Mouse (Mus musculus) limb, embryonic 10.5 days (tissue): Measurements from ENCODE around the gene Trp53i11. TPM values are rescaled to one million over a fixed set of nuclear protein-coding genes. Genes with fewer than 3 reads are reported as not detected.
A peak's percentile ranks its signal among the peaks of the same experiment; 100 is the strongest.

Experiments used
- DNase-seq: peaks from one replicate; pipeline ENCODE4 v3.0.0-alpha.2; 2017; ENCODE audit warnings: low spot score
- H3K27ac ChIP-seq: fragments of 300-500 bp; sonication (generic); 2 replicates; pipeline ENCODE4 v1.5.1; 2016; ENCODE audit warnings: mild to moderate bottlenecking
- H3K27me3 ChIP-seq: fragments of 300-500 bp; sonication (generic); 2 replicates; pipeline ENCODE4 v1.6.1; 2016; ENCODE audit warnings: low read depth, mild to moderate bottlenecking; ENCODE audit not compliant: poor library complexity, severe bottlenecking
- H3K36me3 ChIP-seq: fragments of 300-500 bp; sonication (generic); 2 replicates; pipeline ENCODE4 v1.6.1; 2016; ENCODE audit warnings: mild to moderate bottlenecking, moderate library complexity
- H3K4me1 ChIP-seq: fragments of 300-500 bp; sonication (generic); 2 replicates; pipeline ENCODE4 v1.6.1; 2016
- H3K4me3 ChIP-seq: fragments of 300-500 bp; sonication (generic); 2 replicates; pipeline ENCODE4 v1.5.1; 2016; ENCODE audit warnings: mild to moderate bottlenecking, moderate library complexity
- H3K9me3 ChIP-seq: fragments of 300-500 bp; sonication (generic); replicated peaks from 2 replicates; pipeline ENCODE4 v1.6.1; 2016; ENCODE audit warnings: mild to moderate bottlenecking
- WGBS: fragments of 180-500 bp; shearing (Covaris S2); methylation state at CpG from one replicate; pipeline ENCODE4 v1.1.7; 2016; 5-methylcytosine and 5-hydroxymethylcytosine counted together
- polyA plus RNA-seq: library from polyadenylated mRNA; unstranded; fragments of >200 nt; fragmentation: Nextera tagmentation; extraction: Ambion mirVana; gene quantifications from 2 replicates; pipeline ENCODE4 v1.2.1, GENCODE M21; 2016

The Trp53i11 gene
- polyA plus RNA-seq, 1 experiment from 2014 or later: 25.2 TPM

DNA sequence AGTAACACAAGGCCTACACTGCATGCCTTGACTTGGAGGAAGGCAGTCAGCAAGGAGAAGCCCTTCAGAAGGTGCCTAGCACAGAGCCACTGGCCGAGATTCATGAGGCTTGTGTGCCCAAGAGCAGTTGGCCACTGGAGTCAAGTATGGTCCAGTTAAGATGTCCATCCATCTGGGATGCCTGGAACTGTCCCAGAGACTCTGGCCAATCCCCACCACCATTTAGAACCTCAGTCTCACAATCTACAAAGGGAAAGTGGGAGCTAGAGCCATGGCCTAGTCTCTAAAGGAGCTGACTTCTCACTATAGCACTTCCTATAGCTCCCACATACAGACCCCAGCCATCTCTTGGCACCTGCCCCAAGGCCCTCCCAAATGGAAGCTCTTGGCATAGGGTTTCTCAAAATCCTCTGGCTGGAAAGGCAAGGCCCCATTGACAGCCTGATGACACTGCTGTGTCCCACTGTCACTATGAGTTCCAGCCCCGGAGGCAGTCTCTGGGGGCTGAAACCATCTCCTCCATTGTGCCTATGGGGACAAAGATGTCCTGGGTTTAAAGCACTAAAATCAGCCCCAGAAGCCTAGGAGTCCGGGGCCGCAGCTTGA, 11.1 kb upstream of the Trp53i11 start:
- Histone ChIP-seq H3K36me3 (no peaks in the 10 kb centered on the region), H3K27ac (peak overlapping the region; percentile 39), H3K9me3 (no peaks in the 10 kb centered on the region), H3K27me3 (peaks cover 81% of the 10 kb centered on the region), H3K4me3 (peak overlapping the region; percentile 35; the same call in 1 of the 2 replicates), H3K4me1 (peaks cover 60% of the 10 kb centered on the region)
- no peak for DNase-seq
- 22% methylated on average over 4 of the region's 4 CpGs for WGBS

DNA sequence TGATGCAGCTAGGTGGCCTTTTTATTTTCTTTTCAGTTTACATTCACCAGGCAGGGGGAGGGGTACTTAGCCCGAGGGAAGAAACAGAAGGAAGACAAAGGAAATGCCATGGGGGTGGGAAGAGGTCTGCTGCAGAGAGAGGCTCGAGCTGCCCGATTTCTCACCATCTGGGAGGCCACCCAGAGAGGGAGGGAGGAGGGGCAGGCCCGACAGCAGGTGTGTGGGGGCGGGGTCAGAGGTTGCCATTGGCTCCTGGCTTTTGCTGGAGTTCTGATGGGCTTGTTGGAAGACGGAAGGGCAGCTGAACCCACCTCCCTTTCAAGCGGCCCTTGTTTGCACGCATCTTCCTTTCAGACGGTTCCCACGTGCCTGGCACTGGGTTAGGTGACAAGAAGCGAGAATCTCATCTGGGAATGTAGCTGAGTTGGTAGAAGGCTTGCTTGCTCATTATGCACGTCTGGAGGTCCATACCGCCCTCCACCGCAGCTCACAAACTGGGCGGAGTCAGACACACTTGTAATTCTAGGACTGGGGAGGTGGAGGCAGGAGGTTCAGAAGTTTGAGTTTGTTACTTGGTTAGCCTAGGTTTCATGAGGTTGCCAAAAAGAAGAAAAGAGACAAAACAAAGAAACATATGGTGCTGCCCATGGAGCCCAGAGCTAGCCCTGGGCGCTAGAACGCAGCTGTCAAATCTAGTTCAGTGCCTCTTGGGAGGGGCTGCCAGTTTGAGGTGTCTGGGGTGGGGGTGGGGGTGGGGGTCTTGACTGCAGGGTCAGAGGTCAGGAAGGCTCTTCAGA, 10.3 kb upstream of the Trp53i11 start:
- DNase-seq: peak; percentile 77

DNA sequence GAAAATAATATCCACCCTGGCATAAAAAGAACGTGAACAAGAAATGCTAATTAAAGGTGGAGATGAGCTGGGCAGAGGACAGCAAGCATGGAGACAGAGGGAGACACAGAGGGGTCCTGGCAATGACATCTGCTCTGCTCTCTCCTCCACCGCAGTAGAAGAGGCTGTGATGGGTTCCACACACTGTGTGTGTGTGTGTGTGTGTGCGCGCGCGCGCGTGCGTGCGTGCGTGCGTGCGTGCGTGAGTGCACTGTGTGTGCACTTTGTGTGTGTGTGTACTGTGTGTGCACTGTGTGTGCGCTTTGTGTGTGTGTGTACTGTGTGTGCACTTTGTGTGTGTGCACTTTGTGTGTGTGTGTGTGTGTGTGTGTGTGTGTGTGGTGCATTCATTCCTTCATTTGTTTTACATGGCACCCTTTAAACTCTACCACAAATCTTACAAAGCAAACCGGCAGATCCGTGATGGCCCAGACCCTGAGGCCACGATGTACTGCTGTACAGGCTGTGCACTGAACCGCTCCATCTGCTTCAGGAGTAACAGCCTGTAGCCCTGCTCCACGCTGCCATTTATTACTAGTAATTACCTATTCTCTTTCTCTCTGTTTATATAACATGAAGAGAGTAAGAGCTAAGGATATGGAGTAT, 9.6 kb upstream of the Trp53i11 start:
- peaks cover 86% of the 10 kb centered on the region for H3K27me3 ChIP-seq

More for the DNA sequence above, 10.3 kb upstream of the Trp53i11 start:
- Histone ChIP-seq H3K9me3 (no peaks in the 10 kb centered on the region), H3K36me3 (no peaks in the 10 kb centered on the region), H3K4me1 (peaks cover 60% of the 10 kb centered on the region), H3K4me3 (peak overlapping the region; percentile 35), H3K27me3 (peaks cover 81% of the 10 kb centered on the region), H3K27ac (peak overlapping the region; percentile 39)
- 3% methylated on average over 17 of the region's 17 CpGs for WGBS

DNA sequence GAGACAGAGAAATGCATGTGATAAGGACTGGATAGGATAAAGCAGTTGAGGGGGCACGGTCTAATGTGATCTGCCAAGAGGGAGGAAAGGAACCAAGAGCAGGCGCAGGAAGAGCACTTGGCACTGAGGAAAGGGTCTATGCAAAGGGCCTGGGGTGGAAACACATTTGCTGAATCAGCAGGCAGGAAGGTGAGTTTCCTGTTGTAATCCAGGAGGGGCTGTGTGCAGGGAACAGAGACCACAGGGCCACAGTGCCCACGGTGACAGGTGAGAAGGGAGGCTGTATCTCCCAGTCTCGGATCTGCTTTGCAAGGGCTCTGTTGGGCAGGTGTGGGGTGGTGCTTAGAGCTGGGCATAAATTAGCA, 9.1 kb upstream of the Trp53i11 start:
- Histone ChIP-seq H3K4me3 (no peak overlapping the region), H3K4me1 (peaks cover 64% of the 10 kb centered on the region), H3K36me3 (no peaks in the 10 kb centered on the region), H3K27ac (no peak overlapping the region), H3K9me3 (no peaks in the 10 kb centered on the region), H3K27me3 (peaks cover 91% of the 10 kb centered on the region)
- 83% methylated on average over 4 of the region's 4 CpGs for WGBS
- DNase-seq: no peak

More for the DNA sequence above, 9.6 kb upstream of the Trp53i11 start:
- 82% methylated on average over 20 of the region's 20 CpGs for WGBS
- Histone ChIP-seq H3K36me3 (no peaks in the 10 kb centered on the region), H3K9me3 (no peaks in the 10 kb centered on the region), H3K4me1 (peaks cover 60% of the 10 kb centered on the region), H3K4me3 (no peak overlapping the region), H3K27ac (no peak overlapping the region; the same call in 1 of the 2 replicates)
- DNase-seq: no peak

GRCm38 (mm10) chr2:93179603-93180002, 7.7 kb upstream of the Trp53i11 start:
- Histone ChIP-seq H3K4me1 (peaks cover 55% of the 10 kb centered on the region), H3K27ac (no peak overlapping the region), H3K9me3 (no peaks in the 10 kb centered on the region), H3K4me3 (no peak overlapping the region; the same call in 1 of the 2 replicates), H3K27me3 (peaks cover 99% of the 10 kb centered on the region), H3K36me3 (no peaks in the 10 kb centered on the region)
- no peak for DNase-seq
- 49% methylated on average over 5 of the region's 5 CpGs for WGBS

DNA sequence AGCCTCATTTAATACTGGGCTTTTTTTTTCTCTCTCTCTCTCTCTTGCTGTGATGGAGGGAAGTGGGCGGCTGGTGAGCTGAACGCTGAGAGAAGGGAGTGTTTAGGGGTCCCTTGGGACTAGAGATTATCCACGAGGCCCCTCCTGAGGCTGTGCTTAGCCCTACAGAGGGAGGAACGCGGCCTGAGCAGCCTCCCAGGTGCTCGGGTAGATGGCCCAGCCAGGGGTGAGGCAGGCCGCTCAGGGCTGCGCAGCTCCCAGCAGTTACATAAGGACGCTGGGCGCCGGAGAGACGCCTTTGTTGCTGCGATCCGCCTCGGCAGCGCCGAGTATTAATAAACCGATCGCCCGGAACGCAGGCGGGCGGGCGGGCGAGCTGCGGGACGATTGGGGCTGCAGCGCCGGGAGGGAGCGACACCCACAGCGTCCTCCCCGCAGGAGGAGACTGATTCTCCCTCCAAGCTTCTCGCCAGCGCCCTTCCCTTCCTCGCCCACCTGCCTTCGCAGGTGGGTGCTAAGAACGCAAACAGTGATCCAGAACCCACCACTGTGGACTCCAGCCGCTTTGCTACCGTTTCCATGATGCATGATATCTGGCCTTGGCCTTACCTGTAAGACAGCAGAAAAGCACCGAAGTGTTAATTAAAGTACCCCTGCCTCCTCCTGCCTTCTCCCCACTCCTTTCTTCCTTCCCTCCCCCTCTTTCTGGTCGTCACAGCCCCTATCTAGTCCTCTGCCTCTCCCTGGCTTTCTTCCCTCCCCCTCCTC, 7.1 kb upstream of the Trp53i11 start:
- Histone ChIP-seq H3K27me3 (peaks cover 100% of the 10 kb centered on the region), H3K4me1 (peaks cover 49% of the 10 kb centered on the region), H3K36me3 (no peaks in the 10 kb centered on the region), H3K27ac (peak overlapping the region; percentile 62), H3K9me3 (no peaks in the 10 kb centered on the region), H3K4me3 (peak overlapping the region; percentile 47)
- DNase-seq: peak; percentile 57
- WGBS: 1% methylated on average over 41 of the region's 41 CpGs

DNA sequence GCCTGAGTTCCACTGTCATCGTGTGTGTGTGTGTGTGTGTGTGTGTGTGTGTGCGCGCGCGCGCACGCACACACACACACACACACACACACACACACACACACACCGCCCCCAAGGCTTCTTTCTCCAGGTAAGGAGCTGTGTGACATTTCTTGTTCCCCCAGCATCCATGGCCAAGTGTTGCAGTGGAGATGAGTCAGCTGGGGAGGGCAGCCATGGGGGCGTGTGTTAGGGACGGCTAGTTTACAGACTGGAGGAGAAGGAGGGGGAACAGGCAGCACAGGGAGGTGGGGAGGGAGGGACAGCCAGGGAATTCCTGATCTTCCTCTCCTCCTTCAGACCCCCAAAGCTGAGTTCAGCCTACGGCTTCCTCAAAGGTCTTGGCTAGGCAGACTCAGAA, 4.5 kb upstream of the Trp53i11 start:
- DNase-seq: no peak
- Histone ChIP-seq H3K27me3 (peaks cover 100% of the 10 kb centered on the region), H3K9me3 (no peaks in the 10 kb centered on the region), H3K27ac (no peak overlapping the region), H3K36me3 (no peaks in the 10 kb centered on the region), H3K4me3 (no peak overlapping the region), H3K4me1 (peaks cover 31% of the 10 kb centered on the region)
- 81% methylated on average over 11 of the region's 11 CpGs for WGBS

DNA sequence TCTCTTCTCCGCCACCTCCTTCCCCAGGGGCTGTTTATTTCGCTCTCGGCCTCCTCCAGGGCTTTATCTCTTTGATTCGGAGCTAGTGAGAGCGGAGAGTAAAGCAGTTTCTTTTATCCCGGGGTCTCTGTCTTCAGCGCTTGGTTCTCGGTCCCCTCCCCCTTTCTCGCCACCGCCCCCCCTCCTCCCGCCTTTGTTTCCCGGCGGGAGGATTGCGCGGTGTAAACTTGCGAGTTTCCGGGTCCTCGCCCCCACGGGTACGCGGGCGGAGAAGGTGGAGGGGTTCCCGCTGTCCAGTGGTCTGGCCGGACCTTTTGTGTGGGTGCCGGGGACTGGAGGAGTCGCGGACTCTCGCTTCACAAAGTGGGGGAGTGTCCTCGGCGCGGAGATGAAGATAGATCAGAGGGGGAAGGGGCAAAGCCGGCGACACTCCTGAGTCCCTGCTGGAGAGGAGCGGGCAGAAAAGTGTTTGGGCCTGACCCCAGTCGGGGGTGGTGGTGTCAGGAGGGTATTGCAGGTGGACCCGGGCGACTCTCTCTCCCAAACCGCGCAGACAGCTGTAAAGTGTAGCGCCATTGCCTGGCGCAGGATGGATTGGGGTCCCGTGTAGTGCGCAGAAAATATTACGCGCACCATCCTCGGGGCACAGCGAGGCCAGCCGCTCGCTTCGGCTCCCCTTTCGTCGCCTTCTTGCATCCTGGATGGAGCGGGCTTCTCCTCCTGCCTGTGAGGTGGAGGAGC, 842 bp downstream of the Trp53i11 start:
- peak overlapping the region; percentile 70 for H3K4me3 ChIP-seq
- WGBS: under 1% methylated on average over 53 of the region's 53 CpGs
- DNase-seq: peak; percentile 69
- H3K9me3 ChIP-seq: no peaks in the 10 kb centered on the region
- H3K27me3 ChIP-seq: peaks cover 77% of the 10 kb centered on the region
- peaks cover 47% of the 10 kb centered on the region for H3K4me1 ChIP-seq
- H3K27ac ChIP-seq: peak overlapping the region; percentile 81
- H3K36me3 ChIP-seq: no peaks in the 10 kb centered on the region

DNA sequence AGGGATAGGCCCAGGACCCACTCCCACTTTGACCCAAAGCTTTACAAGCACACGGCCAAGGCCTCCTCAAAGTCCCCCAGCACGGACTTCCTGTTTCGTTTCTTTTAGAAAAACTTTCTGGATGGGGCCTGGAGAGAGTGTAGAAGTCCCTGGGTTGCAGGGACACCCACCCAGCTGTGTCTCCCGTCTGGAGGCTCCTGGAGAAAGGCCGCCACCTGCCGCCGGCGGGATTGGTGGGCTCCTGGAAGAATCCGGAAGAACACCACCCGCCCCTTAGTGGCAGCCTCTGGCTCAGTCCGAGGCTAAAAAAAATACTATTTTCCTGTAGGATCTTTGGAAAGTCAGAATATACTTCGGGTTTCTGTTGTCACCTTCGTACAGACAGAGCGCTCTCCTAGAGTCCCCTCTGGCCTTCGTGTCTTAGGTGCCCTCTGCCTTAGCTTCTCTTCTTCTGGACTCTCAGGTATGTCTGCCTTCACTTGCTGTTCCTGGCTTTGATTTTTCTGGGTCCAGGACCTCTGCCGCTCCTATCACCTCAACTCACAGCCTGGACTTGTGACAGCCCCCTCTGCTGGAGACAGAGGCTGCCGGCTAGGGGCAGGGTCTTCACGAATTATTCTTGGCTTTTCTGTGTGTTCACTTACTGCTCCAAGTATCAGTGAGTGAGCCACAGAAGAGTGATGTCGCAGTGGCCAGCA, 1.6 kb downstream of the Trp53i11 start:
- 6% methylated on average over 19 of the region's 19 CpGs for WGBS
- Histone ChIP-seq H3K27me3 (peaks cover 69% of the 10 kb centered on the region), H3K27ac (peak overlapping the region; percentile 81)

GRCm38 (mm10) chr2:93190771-93191487, 3.6 kb downstream of the Trp53i11 start:
- Histone ChIP-seq H3K9me3 (no peaks in the 10 kb centered on the region), H3K4me3 (no peak overlapping the region), H3K27ac (no peak overlapping the region), H3K36me3 (no peaks in the 10 kb centered on the region), H3K27me3 (peaks cover 49% of the 10 kb centered on the region), H3K4me1 (peaks cover 48% of the 10 kb centered on the region)
- whole genome bisulfite sequencing: 17% methylated on average over 9 of the region's 9 CpGs
- no peak for DNase-seq

More for the DNA sequence above, 1.6 kb downstream of the Trp53i11 start:
- peak; percentile 59 for DNase-seq
- H3K4me1 ChIP-seq: peaks cover 48% of the 10 kb centered on the region
- peak overlapping the region; percentile 70 for H3K4me3 ChIP-seq
- H3K36me3 ChIP-seq: no peaks in the 10 kb centered on the region
- no peaks in the 10 kb centered on the region for H3K9me3 ChIP-seq

DNA sequence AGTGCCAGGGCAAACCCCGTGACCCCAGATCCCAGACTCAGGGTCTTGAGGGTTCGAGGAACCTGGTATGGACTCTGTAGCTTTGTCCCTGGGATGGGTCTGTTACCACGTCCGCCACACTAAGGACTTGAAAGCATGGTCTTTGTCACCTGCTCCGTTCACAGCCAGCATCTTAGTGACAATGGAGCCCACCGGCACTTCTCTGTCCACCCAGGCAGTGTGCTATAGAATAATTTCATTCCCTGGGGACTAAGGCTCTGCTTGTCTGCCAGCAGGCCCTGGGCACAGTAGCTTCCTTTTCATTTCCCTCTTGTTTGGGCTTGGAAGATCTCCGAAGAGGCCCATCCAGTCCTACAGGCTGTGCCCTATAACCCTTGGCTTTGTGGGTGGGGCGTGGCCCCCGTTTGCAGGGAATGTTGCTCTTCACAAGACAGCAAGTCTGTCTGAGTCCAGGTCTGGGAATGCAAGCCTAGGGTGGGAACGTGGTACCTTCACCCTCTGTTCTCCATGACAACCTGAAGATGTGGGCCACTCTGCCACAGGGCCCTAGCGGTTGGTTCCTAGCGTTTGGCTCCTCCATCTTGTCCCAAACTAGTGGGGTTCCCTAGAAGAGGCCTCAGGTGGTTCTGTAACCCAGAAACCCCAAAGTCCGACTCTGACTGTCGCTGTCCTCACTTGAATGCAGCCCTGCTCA, 4.3 kb downstream of the Trp53i11 start:
- no peaks in the 10 kb centered on the region for H3K9me3 ChIP-seq
- peaks cover 42% of the 10 kb centered on the region for H3K27me3 ChIP-seq
- H3K27ac ChIP-seq: peak overlapping the region; percentile 5; the same call in 1 of the 2 replicates
- H3K4me1 ChIP-seq: peaks cover 48% of the 10 kb centered on the region
- no peak for DNase-seq
- H3K36me3 ChIP-seq: no peaks in the 10 kb centered on the region
- 77% methylated on average over 14 of the region's 14 CpGs for WGBS
- H3K4me3 ChIP-seq: no peak overlapping the region
